Mouse (Mus musculus) hematopoietic multipotent progenitor cell, adult 10-12 weeks (in vitro differentiated cells): ENCODE data around the gene Cnot2. TPM values are rescaled to one million over a fixed set of nuclear protein-coding genes. Genes with fewer than 3 reads are reported as not detected.

Source experiments
- polyA plus RNA-seq: library from polyadenylated mRNA; stranded (reverse); fragments of >175 nt; gene quantifications from 2 replicates; pipeline ENCODE4 v1.2.3, GENCODE M21; 2012; ENCODE audit warnings: low replicate concordance

Cnot2 gene
- 9.2 and 10.7 TPM in 2 replicates for polyA plus RNA-seq

GRCm38 (mm10) chr10:116581369-116581718 is at the start of gene Cnot2:
TSS of gene Cnot2 (minus strand) at chr10:116581511.

GRCm38 (mm10) chr10:116473759-116474549 is 107.4 kb downstream of the Cnot2 start, which contains the start of gene Kcnmb4:
TSS of gene Kcnmb4 (minus strand) at chr10:116473878.

Other genes starting within 250 kb of the Cnot2 start
- 4.3 and 13.9 TPM in 2 replicates for gene Kcnmb4, start 107.6 kb downstream of the Cnot2 start, polyA plus RNA-seq